Mouse (Mus musculus) heart, postnatal 4 days (tissue): ENCODE data around the gene Zbed4. TPM values are rescaled to one million over a fixed set of nuclear protein-coding genes. Genes with fewer than 3 reads are reported as not detected.
"Not testable (repeated sequence)": the region's sequence is repeated elsewhere in the genome, so short reads cannot be mapped to it uniquely, and the experiment has no call there.

Experiments used
- DNase-seq: peaks from one replicate; pipeline ENCODE4 v3.0.0; 2021
- total RNA-seq, 2 experiments: library from RNA; stranded (reverse); gene quantifications; 2 replicates each; pipeline ENCODE4 v1.2.3; 2021

Gene Zbed4
- total RNA-seq, 2 experiments from 2014 or later = 17.8 to 18.9 TPM

- no peak for DNase-seq
These were observed 10.1 kb upstream of the Zbed4 start for GRCm38 (mm10) chr15:88741366-88741765.

DNA sequence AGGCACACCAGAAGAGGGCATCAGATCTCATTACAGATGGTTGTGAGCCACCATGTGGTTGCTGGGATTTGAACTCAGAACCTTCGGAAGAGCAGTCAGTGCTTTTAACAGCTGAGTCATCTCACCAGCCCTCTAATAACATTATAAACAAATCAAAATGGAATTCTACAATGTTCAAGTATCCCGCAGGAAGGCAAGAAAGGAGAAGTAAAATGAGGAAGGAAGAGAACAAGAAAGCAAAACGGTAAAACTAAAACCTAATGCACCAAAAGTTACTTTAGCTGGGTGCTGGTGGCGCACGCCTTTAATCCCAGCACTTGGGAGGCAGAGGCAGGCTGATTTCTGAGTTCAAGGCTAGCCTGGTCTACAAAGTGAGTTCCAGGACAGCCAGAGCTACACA is 8.1 kb upstream of the Zbed4 start:
- DNase-seq = not testable (repeated sequence)

DNA sequence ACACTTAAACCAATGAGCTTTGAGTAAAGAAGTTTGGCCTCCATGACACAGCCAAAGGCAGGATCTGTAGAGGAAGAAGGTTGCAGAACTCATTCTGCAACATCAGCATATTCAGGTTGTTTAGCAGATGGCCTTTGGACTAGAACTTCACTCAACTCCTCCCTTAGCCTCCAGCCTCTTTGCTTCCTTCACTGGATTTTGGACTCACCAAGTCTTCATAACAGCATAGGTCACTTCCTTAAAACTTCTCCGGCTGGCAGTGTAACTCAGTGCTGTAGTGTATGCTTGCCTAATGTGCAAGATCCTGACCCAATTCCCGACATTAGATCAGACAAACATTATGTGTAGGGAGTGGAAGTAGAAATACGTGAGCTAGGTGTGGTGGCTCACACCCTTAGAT is 6.1 kb upstream of the Zbed4 start:
- no peak for DNase-seq

DNA sequence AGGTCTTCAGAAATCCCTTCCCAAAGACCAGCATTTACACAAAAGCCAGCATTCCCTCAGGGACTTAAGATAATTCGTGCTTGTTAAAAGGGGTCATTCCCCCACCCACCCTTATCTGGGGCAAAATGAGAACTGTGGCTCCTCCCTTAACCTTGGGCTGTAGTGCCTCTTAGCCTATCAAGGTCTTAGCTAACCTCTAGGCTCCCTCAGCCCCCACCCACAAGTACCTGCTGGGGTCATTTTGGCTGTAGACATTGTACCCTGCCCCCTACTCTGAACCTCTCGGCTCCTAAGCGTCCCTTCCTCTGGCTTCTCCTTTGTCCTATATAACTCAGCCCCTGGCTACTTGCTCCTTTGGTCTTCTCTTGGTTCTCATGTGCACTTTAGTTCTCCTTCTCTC is 5.5 kb upstream of the Zbed4 start:
- DNase-seq = no peak

- DNase-seq = not testable (repeated sequence)
These were observed 1.8 kb upstream of the Zbed4 start for GRCm38 (mm10) chr15:88749617-88750016.

GRCm38 (mm10) chr15:88750032-88750431 is 1.4 kb upstream of the Zbed4 start:
- DNase-seq = no peak

GRCm38 (mm10) chr15:88750677-88751563 is 540 bp upstream of the Zbed4 start:
- peak; percentile 99 for DNase-seq

DNA sequence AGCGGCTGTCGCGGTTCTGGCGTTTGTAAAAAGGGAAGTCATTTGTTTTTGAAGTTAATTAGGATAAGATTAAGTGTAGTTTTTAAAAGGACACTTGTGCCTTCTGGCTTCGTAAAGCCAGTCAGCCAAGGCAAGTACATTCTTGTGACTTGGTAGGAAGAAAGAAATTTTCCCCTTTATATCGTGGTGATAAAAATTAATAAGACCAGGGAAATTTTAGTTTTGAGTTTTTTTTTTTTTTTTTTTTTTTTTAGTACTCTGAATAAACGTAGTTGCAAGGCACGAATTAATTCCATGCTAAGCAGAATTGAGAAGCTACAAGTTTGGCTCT is 908 bp downstream of the Zbed4 start:
- DNase-seq = no peak

DNA sequence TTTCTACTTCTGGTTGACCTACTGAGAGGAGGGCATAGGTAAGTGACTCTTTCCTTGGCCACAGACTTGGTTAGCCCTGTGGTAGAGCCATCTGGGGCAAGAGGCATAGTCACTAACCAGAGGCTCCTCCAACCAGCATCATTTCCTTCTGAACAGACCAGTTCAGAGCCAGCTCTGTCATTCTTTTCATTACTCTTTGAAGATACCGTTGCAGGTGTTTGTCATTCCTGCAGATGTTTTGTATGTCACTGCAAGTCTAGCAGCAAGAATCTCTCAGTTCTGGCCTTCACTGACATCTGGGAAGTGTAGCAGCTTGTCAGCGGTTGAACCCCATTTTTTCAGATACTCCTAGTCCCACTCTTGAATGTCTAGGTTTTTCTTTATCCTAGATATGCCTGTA is 3.4 kb downstream of the Zbed4 start:
- no peak for DNase-seq

DNA sequence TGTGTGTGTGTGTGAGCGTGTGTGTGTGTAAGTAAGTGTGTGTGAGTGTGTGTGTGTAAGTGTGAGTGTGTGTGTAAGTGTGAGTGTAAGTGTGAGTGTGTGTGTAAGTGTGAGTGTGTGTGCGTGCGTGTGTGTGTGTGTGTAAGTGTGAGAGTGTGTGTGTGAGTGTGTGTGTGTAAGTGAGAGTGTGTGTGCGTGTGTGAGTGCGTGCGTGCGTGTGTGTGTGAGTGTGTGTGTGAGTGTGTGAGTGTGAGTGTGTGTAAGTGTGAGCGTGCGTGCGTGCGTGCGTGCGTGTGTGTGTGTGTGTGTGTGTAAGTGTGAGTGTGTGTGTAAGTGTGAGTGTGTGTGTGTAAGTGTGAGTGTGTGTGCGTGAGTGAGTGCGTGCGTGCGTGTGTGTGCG is 4.3 kb downstream of the Zbed4 start:
- no peak for DNase-seq

- no peak for DNase-seq
These were observed 6.6 kb downstream of the Zbed4 start for GRCm38 (mm10) chr15:88758061-88758460.

- no peak for DNase-seq
These were observed 10.1 kb downstream of the Zbed4 start for GRCm38 (mm10) chr15:88761551-88761950.

GRCm38 (mm10) chr15:88766139-88766538 is 14.7 kb downstream of the Zbed4 start:
- DNase-seq = not testable (repeated sequence)

DNA sequence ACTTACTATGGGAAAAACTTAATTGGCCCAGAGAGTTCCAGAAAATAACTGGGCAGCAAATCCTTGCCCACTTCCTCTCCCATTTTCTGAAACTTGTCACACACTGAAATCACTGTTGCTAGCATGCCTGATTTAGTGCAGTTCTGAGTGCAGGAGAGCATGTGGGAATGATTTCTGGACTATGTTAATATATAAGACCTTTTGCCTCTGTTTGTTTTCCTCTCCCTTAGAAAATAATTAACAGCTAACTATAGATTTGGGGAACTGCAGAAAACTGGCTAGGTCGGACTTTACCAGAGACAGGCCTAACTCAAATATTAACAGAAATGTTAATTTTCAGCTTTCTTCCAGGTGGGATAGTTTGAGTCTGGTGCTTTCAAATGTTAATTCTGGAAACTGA is 17.1 kb downstream of the Zbed4 start:
- no peak for DNase-seq

- DNase-seq = not testable (repeated sequence)
These were observed 23.2 kb downstream of the Zbed4 start for GRCm38 (mm10) chr15:88774630-88775029.

- no peak for DNase-seq
These were observed 40.8 kb downstream of the Zbed4 start for GRCm38 (mm10) chr15:88792140-88792850.

DNA sequence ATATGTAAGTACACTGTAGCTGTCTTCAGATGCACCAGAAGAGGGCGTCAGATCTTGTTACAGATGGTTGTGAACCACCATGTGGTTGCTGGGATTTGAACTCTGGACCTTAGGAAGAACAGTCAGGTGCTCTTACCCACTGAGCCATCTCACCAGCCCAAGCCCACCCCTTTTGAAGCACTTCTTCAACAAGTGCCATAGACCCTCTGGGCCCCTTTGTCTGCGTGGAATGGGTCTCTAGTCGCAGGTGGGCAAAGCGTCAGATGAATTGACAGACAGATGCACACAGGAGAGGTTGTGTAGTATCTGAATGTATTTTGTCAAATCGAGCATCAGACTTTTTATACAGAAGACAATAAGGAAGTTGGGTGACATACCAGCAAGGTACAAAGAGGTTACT is 43.3 kb downstream of the Zbed4 start:
- not testable (repeated sequence) for DNase-seq

DNA sequence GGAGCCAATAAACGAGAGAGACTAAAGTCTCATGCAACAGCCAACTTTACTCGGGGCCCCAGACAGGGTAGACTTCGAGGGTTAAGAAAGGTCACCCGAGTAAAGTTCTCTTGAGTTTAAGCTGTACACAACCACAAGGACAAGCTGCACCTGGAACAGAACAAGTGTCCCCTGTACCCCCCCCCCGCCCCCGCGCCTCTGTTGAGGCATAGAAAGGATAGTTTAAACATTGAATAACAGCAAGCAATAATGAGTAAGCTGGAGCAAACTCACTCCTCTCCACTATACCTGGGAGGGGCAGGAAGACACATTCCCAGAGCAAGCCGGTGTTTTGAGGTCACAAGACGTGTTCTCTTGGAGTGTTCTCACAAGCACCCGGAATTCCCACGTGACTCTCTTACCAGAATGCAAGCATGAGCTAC is 48.5 kb downstream of the Zbed4 start:
- no peak for DNase-seq

DNA sequence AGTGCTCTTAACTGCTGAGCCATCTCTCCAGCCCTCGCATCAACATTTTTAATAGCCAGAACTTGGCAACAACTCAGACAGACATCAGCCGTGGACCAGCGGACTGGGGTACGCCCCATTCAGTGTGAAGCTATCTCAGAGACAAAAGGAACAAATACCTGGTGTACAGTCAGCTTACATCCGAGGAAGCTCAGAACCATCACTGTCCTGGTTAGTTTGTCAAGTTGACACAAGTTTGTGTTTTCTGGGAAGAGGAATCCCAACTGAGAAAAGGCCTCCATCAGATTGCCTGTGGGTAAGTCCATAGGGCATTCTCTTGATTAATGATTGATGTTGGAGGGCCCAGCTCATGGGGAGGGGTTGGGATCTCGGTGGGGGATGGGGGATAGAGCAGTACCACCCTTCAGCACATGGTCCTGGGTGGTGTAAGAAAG is 49.5 kb downstream of the Zbed4 start:
- DNase-seq = no peak

DNA sequence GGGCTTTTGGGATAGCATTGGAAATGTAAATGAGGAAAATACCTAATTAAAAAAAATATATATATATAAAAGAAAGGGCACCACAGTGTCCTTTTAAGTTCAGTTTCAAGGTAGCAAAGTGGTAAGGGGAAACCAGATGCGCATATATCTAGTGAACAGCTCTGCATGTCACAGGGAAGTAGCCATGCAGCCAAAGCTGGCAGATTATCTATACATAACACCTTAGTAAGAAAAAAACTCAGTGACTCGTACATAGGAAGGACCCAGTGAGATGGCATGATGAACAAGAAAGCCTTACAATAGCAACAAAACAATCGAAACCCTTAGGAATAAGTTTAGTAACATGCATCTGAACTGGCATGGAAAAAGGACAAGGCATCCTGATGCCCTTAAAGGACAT is 50.4 kb downstream of the Zbed4 start:
- no peak for DNase-seq

- no peak for DNase-seq
These were observed 50.9 kb downstream of the Zbed4 start for GRCm38 (mm10) chr15:88802348-88802747.

DNA sequence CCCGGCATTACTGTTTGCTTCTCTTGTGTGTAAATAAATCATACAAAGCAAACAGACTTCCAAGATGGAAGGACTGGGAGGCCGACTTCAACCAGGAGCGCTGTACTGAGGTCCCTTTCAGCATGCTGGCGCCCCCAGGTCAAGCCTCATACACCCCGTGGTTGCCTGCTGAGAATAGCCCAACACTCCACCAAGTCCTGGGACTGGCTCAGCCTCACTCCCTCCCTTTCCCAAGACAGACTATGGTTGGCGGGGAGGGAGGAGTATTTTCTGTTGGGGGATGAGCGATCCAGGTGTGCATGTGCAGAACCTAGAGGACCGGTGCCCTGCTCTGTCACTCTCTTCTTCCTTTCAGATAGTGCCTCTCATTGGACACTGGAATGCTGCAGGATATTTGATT is 56.7 kb downstream of the Zbed4 start:
- no peak for DNase-seq

GRCm38 (mm10) chr15:88810369-88810768 is 58.9 kb downstream of the Zbed4 start:
- DNase-seq = no peak

- DNase-seq = no peak
These were observed 61.8 kb downstream of the Zbed4 start for GRCm38 (mm10) chr15:88813262-88813661.
